Mouse (Mus musculus): Measurements from ENCODE around the gene Xrn1.
"Not testable (repeated sequence)": the region's sequence is repeated elsewhere in the genome, so short reads cannot be mapped to it uniquely, and the experiment has no call there.

The Xrn1 gene

DNA sequence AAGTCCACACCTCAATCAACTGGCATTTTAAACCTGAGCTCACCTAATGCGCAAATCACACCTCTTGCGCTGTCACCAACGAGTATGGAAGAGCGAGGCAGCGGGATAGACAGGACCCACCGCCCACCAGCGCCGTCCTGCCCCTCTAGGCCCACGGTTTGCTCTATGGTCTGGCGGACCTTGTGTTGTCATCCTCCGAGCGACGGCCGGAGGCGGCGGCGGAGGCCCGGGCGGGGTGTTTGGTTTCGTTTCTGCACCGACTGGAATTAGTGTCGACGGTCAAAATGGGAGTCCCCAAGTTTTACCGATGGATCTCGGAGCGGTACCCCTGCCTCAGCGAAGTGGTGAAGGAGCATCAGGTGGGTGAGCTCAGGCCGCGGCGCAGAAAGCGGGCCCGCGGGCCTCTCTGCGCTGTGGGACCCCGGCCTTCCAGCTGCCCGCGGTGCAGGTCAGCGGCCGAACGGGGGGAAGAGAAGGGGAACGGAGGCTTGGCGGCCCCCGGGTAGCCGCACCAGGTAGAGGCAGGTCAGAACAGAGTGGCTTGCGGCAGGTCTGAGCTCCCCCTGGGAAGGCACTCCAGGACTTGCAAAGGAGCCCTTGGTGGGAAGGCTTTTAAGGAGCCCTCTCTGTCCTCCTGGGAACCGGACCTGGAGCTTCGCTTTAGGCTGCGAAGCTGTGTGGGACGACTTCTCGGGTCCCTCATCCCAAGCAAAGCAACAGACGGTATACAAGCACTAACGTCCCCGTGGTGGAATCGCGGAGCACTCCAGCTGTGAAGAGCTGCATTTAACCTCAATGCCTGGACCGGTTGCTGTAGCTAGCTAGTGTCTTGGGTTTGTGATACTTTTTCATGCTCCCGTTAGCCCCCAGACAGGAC is at the start of gene Xrn1:
Gene Xrn1, plus strand, starts transcription at position 176 of the 877 bp plus-strand sequence.
- in situ Hi-C loops (cut with MboI; ENCODE audit: unreplicated experiment in 2 of 2), result loop anchor here in 1 of 2 experiments (5.0 kb wide), 1 partner anchor 93 kb away; no protein-coding TSS in a partner anchor

DNA sequence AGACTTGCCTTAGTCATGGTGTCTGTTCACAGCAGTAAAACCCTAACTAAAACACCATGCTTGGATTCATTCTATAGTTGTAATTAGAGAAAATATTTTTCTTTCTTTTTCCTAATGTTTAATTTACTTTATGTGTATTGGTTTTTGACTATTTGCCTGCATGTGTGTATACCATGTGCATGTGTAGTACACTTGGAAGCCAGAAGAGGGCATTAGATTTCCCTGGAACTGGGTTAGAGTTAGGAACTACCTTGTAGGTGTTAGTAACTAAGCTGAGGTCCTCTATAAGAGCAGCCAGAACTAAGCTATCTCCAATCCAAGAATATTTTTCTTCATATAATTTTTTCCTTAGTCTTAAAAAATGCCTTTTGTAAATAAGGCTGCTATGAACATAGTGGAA is 21.7 kb upstream of the Xrn1 start:
- in situ Hi-C loops (cut with MboI; ENCODE audit: unreplicated experiment in 2 of 2), result no loop called here

DNA sequence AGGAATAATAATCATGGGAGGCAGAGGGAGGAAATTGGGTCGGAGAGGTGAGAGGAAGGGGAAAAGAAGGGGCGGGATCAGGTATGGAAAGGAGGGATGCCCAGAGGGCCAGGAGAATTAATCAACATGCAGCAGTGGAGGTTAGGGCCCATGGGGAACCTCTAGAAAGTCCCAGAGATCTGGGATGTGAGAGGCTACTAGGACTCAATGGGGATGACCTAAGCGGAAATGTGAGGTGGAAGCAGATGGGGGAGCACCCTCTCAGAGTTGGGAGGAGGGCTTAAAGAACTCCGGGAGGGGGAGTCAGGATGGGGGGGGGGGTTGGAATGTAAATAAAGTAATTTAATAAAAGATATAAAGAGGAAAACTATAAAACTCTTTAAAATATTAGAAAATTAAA is 902 bp upstream of the Xrn1 start:
- in situ Hi-C loops (cut with MboI; ENCODE audit: unreplicated experiment in 2 of 2), result loop anchor here in 1 of 2 experiments (5.0 kb wide), 1 partner anchor 91 kb away; no protein-coding TSS in a partner anchor

DNA sequence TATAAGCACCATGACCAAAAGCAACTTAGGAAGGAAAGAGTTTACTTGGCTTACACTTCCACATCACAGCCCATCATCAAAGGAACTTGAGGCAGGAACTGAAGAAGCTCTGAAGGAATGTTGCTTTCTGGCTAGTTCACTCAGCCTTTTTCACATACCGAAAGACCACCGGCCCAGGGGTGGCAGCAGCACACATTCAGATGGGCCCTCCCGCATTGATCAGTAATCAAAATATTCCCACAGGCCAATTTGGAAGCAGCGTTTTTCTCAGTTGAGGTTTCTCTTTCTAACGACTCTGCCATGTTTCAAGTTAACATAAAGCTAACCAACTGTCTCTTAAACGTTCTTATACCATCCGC is 355 bp upstream of the Xrn1 start:
- in situ Hi-C loops (cut with MboI; ENCODE audit: unreplicated experiment in 2 of 2), result loop anchor here in 1 of 2 experiments (5.0 kb wide), 1 partner anchor 92 kb away; no protein-coding TSS in a partner anchor

- in situ Hi-C loops (cut with MboI; ENCODE audit: unreplicated experiment in 2 of 2), result no loop called here
Observed at GRCm38 (mm10) chr9:95957611-95958010, 3.1 kb downstream of the Xrn1 start.

DNA sequence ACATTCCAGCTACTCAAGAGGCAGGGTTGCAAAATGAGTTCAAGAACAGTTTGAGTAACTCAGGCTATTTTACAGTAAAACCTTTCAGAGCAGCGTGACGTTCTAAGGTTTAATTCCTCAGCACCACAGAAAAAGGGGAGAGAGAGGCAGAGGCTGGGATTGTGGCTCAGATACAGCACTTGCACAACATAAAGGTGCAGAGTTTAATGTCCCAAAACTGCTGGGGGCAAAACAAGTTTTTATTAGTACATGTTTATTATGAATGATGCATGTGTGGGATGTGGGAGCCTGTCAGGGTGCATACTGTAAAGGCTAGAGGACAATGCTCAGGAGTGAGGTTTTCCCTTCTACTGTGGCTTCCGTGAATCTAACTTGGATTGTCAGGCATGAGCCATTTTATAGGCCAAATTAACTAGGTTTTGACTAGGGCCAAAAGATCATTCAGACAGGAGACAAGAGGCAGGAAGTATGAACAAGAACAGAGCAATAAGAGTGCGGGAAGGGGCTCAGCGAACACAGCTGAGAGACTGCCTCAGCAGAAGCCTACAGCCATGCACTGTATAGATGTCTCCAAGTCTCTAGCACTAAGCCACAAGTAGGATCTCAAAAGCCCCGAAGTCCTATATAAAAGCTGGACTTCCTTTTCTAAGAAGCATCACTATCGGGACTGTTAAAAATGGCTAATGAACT is 3.6 kb downstream of the Xrn1 start:
- in situ Hi-C loops (cut with MboI; ENCODE audit: unreplicated experiment in 2 of 2), result no loop called here

DNA sequence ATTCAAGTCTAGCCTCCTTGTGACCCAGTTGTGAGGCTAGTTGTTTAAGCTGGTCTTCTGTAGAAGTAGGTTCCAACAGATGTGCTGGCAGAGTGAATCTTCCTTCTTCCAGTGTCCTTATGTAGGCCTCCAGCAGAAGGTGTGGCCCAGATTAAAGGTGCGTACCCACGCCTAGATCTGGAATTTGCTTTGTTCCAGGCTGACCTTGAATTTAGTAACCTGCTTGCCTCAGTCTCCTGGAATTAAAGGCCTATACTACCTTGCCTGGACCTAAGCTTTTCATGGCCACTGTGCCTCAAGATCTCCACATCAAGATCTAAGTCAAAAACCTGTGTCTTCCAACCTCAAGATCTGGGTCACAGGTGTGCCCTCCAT is 4.2 kb downstream of the Xrn1 start:
- in situ Hi-C loops (cut with MboI; ENCODE audit: unreplicated experiment in 2 of 2), result not testable (repeated sequence)

DNA sequence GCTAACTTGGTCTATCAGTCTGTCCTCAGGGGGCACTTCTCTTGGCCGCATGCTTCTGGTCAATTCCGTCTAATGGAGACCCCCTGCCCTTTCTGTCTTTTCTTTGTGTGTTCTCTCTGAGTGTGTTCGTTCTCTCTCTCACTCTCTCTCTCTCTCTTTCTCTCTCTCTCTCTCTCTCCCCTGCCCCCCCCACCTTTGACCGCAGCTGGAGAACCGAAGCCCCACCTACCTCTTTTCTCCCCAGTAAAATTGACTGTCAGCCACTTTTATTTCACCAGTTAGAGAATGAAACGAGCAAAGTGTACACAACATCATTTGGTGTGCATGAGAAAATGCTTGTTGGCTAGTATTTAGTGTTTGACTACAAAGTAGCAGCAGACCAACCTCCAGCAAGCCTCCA is 4.7 kb downstream of the Xrn1 start:
- in situ Hi-C loops (cut with MboI; ENCODE audit: unreplicated experiment in 2 of 2), result no loop called here

DNA sequence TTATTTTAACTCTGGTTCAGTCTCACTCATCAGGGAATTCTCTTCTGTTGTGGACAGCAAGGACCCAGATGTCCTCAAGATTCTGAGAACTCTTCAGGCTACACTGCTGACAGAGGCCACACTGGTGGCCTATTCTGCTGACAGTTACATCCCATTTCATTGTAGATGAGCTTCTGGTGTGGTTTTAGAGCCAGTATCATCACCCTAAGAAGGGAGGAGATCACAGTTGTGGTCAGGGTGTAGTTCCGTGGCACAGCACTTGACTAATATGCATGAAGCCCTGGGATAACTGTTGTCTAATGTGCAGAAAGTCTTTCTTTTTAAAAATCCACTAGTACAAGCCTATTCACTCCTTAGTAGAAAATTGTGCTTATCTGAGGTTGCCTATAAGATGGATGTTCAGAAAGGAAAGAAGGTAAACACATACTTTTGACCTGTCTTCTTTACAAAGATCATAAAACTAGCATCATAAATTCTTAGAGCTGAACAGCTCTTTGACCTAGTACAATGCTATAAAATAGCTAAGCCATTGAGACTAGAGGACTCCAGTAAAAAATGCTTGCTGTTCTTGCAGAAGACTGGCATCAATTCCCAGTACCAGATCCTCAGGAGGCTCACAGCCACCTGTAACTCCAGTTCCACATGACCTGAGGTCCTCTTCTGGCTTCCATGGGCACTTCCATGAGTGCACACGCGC is 5.3 kb downstream of the Xrn1 start:
- in situ Hi-C loops (cut with MboI; ENCODE audit: unreplicated experiment in 2 of 2), result no loop called here

DNA sequence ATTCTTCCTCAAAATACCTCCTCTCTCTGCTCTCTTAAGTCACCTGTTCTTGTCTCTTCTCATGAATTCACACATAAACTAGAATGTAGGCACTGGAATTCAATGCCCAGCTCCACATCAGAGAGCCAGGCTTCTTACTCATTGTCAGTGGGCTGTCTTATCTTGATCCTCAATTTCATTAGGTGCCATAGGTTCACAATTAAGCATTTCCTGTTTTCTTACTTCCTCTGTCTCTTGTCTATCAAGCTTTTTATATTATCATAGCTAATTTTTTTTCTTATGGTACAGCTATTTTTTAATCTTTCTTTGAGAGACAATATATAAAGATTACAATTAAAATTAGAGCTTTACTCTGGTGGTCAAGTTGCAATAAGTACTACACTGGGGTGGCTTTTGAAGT is 6.5 kb downstream of the Xrn1 start:
- in situ Hi-C loops (cut with MboI; ENCODE audit: unreplicated experiment in 2 of 2), result no loop called here

DNA sequence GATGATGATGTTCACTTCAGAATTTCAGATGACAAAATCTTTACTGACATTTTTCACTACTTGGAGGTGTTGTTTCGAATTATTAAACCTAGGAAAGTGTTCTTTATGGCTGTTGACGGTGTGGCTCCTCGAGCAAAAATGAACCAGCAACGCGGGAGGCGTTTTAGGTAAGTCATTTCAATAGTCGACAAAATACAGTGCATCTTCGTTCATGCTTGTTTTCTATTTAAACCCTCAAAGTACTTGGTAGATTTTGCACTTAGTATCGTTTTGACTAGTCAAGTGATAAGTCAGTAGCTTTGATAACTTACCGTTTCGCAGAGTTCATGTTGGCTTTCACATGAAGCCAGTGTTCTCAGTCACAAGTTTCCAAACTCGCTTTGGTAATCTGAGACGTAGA is 9.5 kb downstream of the Xrn1 start:
- in situ Hi-C loops (cut with MboI; ENCODE audit: unreplicated experiment in 2 of 2), result no loop called here

DNA sequence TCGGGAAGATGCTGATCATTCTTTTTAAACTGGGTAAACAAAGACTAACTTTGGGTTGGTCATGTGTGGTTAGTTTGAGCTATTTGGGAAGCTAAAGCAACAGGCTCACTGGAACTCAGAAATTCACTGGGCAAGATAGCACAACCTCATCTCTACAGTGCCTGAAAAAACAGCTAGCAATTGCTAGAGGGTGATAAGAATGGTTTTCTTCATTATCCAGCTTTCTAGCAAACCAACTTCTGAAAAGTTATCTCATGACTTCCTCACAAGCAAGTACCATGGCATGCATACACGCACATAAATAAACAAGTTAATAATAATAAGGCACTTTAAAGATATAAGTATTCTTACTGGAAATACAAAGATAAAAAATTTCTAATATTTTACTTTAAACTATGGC is 23.7 kb downstream of the Xrn1 start:
- in situ Hi-C loops (cut with MboI; ENCODE audit: unreplicated experiment in 2 of 2), result no loop called here

- in situ Hi-C loops (cut with MboI; ENCODE audit: unreplicated experiment in 2 of 2), result no loop called here
Observed at GRCm38 (mm10) chr9:95979896-95980295, 25.3 kb downstream of the Xrn1 start.

DNA sequence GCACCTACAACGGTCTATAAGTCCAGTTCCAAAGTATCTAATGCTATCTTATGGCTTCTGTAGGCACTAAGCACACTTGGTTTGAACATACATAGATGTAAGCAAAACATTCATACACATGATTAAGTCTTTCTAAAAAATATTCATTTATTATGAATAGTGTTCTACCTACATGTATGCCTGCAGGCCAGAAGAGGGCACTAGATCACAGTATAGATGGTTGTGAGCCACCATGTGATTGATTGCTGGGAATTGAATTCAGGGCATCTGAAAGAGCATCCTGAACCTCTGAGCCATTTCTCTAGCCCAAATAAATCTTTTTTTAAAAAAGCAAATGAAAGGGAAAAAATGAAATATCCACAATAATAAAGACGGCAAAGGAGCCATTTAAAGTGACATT is 37.7 kb downstream of the Xrn1 start:
- in situ Hi-C loops (cut with MboI; ENCODE audit: unreplicated experiment in 2 of 2), result loop anchor here in 1 of 2 experiments (10.0 kb wide), 1 partner anchor 553 kb away; no protein-coding TSS in a partner anchor

DNA sequence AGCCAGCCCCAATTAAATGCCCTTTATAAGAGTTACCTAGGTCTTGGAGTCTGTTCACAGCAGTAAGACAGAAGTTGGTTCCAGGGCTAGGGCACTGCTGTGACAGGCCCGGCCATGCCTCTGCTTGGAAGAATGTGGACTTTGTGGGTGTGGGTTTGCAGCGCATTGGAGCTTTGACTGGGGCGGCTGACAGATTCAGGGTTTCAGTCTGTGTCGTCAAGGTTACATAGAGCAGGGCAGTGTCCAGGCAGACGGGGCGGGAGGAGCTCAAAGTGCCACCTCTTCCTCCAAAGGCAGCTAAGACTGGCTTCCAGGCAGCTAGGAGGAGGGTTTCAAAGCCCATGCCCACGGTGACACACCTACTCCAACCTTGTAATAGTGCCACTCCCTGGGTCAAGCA is 49.9 kb downstream of the Xrn1 start:
- in situ Hi-C loops (cut with MboI; ENCODE audit: unreplicated experiment in 2 of 2), result loop anchor here (10.0 to 25.0 kb wide), 2 partner anchors 330 to 533 kb away; partner anchors contain the start of gene Gm28729 (in 1 of the 2)

DNA sequence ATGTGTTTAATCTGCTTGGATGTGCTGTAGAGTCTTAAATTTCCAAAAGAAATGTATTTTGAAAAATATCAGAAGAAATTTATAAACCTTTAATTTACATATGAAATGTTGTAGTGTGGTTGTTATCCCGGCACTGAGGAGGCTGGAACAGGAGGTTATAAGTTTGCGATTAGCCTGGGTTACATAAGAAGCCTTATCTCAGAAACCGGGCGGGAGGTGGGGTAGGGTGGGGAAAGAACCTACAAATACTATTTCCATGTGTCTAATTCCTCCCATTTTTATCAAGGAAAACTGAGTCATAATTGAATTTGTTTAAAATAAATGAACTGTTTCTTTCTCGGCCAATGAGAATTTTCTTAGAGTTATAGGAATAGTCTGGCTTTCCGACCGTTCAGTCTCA is 56.1 kb downstream of the Xrn1 start:
- in situ Hi-C loops (cut with MboI; ENCODE audit: unreplicated experiment in 2 of 2), result loop anchor here in 1 of 2 experiments (25.0 kb wide), 1 partner anchor 527 kb away; the partner anchor contains the start of gene Gm28729

GRCm38 (mm10) chr9:96023921-96024320 is 69.4 kb downstream of the Xrn1 start:
- in situ Hi-C loops (cut with MboI; ENCODE audit: unreplicated experiment in 2 of 2), result loop anchor here in 1 of 2 experiments (25.0 kb wide), 1 partner anchor 513 kb away; the partner anchor contains the start of gene Gm28729

GRCm38 (mm10) chr9:96027913-96028312 is 73.4 kb downstream of the Xrn1 start:
- in situ Hi-C loops (cut with MboI; ENCODE audit: unreplicated experiment in 2 of 2), result loop anchor here in 1 of 2 experiments (25.0 kb wide), 1 partner anchor 1291 kb away; no protein-coding TSS in a partner anchor

DNA sequence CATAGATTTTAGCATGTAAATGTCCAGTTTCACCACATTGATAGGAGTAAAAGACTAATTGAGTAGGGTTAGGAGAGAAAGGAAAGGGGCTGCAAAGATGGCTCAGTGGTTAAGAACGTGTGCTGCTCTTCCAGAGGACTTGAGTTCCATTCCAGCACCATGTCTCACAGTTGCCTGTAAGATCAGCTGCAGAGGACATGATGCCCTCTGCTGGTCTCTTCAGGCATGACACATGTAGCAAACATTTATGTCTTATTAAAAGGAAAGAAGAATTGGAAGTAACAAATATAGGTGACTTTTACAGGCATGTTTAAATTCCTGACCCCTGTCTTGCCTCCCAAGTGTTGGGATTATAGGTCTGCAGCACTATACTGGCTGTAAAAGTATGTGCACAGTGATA is 74.3 kb downstream of the Xrn1 start:
- in situ Hi-C loops (cut with MboI; ENCODE audit: unreplicated experiment in 2 of 2), result loop anchor here in 1 of 2 experiments (25.0 kb wide), 1 partner anchor 1292 kb away; no protein-coding TSS in a partner anchor

DNA sequence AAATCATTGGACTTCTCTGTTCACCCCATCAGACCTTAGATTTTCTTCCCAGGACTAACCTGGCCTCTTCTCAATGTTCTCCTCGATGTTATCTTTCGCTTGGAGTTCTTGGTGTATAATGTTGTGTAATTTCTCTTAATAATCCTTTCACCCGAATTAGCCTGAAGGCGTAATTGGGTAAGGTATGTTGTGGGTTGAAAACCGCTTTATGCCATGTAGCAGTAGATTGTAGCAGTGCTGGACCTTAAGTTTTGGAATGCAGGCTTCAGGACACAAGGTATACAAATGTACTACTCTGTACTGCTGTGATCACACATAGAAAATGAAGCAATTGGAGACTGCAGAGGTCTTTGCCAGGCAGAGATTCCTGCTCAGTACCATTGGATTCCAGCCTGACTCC is 75.3 kb downstream of the Xrn1 start:
- in situ Hi-C loops (cut with MboI; ENCODE audit: unreplicated experiment in 2 of 2), result loop anchor here in 1 of 2 experiments (25.0 kb wide), 1 partner anchor 1293 kb away; no protein-coding TSS in a partner anchor

Data from v-Abl transformed pro-B cells (cell line).